Mouse (Mus musculus) E14TG2a.4 (cell line): ENCODE measurements around the gene Cacna1a.

Source experiments
- H3K27me3 ChIP-seq: 2 replicates; pipeline ENCODE4 v1.6.1; 2014; ENCODE audit warnings: low read length, control low read depth; ENCODE audit not compliant: insufficient read depth
- H3K36me3 ChIP-seq: 2 replicates; pipeline ENCODE4 v1.6.1; 2014; ENCODE audit warnings: low read length, control low read depth; ENCODE audit not compliant: insufficient read depth
- H3K4me1 ChIP-seq: replicated peaks from 2 replicates; pipeline ENCODE4 v1.6.1; 2014; ENCODE audit warnings: low read depth, low read length, control low read depth
- H3K4me3 ChIP-seq: replicated peaks from 2 replicates; pipeline ENCODE4 v1.5.1; 2014; ENCODE audit warnings: mild to moderate bottlenecking, low read length
- H3K9me3 ChIP-seq: 2 replicates; pipeline ENCODE4 v1.6.1; 2014; ENCODE audit warnings: low read length, control low read depth
- CTCF ChIP-seq: conservative IDR thresholded peaks from 2 replicates; pipeline ENCODE4 v1.5.1; 2014; ENCODE audit warnings: low read length
- NANOG ChIP-seq: IDR thresholded peaks from 2 replicates; pipeline ENCODE4 v1.6.1; 2014; ENCODE audit warnings: borderline replicate concordance, low read length, mixed read lengths
- POU5F1 ChIP-seq: IDR thresholded peaks from 2 replicates; pipeline ENCODE4 v1.6.1; 2014; ENCODE audit warnings: low read length, borderline replicate concordance

Gene Cacna1a

DNA sequence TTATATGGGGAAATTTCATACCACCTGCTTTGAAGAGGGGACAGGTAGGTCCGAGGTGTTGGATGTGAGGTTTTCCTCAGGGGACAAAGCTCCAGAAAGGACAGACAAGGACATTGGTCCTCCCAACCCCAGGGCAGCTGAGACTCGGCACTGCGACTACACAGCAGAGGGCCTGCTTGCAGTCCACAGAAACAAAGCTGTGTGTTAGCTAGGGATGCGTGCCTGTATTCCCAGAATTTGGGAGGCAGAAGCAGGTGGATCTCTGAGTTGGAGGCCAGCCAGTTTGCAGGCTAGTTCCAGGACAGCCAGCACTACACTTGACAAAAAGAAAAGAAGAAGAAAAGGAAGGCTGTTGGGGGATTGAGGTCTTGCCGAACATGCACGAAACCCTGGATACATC lies 130.5 kb downstream of the Cacna1a start:
- no peak for TF ChIP-seq CTCF
- no peak for TF ChIP-seq POU5F1
- no peak for TF ChIP-seq NANOG
- Histone ChIP-seq H3K27me3 (no peaks in the 10 kb centered on the region), H3K4me1 (peaks cover 24% of the 10 kb centered on the region), H3K9me3 (no peaks in the 10 kb centered on the region), H3K36me3 (peaks cover 26% of the 10 kb centered on the region), H3K4me3 (no peak overlapping the region)

DNA sequence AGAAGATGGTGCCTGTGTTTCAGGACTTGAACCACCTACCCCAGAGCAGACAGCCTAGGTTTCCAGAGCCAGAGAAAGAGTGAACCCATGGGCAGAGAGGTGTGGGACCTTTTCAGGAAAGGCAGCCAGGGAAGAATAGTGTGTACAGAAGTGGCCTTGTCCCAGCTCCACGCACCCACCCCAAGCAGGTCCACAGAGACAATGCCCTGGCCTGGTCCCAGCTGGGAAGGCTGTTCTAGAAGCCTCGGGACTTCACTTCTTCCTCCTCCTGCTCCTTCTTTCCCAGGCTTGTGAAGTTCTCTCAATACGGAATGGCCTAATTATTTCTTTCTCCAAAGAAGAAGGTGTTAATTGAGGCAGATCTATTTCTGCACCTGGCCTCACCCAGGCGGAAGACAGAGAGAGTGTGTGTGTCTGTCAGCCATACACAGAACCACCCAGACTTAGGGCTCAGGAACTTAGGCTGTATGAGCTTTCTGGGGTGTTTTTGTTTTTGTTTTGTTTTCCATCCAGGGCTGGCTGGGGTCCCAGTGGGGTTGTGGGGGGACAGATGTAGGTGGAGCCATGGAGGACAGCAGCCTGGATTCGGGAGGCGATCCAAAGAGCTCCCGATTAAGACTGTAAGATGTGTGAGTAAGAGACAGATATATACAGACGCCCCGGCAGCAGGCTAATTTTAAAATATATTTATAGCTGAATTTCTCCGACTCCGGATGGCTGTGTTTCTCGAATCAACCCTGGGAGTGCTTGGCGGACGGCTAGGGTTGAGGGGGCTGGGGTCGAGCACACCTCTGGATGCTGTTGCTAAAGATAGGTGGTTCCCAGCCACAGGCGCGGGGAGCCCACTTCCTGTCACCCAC lies 131.8 kb downstream of the Cacna1a start:
- H3K4me1 ChIP-seq, result peaks cover 24% of the 10 kb centered on the region
- no peaks in the 10 kb centered on the region for H3K9me3 ChIP-seq
- H3K4me3 ChIP-seq, result no peak overlapping the region
- TF ChIP-seq POU5F1 (no peak), CTCF (no peak), NANOG (no peak)
- no peaks in the 10 kb centered on the region for H3K27me3 ChIP-seq
- peaks cover 32% of the 10 kb centered on the region for H3K36me3 ChIP-seq

DNA sequence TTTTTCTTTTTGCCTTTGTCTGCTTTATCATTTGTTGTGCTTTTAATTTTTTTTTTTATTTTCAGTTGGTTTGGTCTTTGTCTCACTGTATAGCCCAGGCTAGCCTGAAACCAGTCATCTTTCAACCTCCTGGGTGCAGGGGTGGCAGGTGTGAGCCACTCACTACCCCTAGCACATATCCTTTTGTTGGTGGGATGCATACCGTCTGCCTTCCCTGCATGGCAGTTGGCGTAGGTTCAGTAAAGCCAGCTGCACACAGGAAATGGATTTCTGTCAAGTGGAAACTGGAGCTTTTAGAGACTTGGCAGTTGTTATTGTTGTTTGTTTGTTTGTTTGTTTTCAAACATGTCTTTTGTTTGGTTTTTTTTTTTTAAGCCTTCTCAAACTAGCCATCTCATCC lies 132.8 kb downstream of the Cacna1a start:
- peaks cover 33% of the 10 kb centered on the region for H3K36me3 ChIP-seq
- peaks cover 3% of the 10 kb centered on the region; the same call in 1 of the 2 replicates for H3K9me3 ChIP-seq
- H3K27me3 ChIP-seq, result no peaks in the 10 kb centered on the region
- peaks cover 24% of the 10 kb centered on the region for H3K4me1 ChIP-seq
- H3K4me3 ChIP-seq, result no peak overlapping the region
- no peak for TF ChIP-seq NANOG
- TF ChIP-seq CTCF, result no peak
- TF ChIP-seq POU5F1, result no peak

DNA sequence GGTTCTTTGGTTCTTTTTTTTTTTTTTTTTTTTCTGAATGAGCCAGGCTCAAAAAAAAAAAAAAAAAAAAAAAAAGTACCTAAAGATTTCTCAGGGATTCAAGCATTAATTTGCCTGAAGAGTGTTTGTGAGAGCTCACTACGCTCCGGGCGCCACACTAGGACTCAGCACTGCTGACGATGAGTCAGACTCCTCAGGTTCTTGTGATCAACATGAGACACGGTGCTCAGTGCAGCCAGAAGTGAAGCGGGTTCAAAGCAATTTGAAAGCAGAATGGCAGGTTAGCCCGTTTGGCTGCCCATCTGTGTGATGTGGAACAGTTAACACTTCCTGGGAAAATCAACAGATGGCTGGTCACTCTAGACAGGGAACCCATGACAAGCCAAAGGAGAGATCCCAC lies 139.8 kb downstream of the Cacna1a start:
- H3K27me3 ChIP-seq, result 0 out of 2 replicates have a peak, but pooled peaks cover 3% of the 10 kb centered on the region
- 0 out of 2 replicates have a peak, but pooled peaks cover under 1% of the 10 kb centered on the region for H3K4me1 ChIP-seq
- H3K9me3 ChIP-seq, result peaks cover 3% of the 10 kb centered on the region; the same call in 1 of the 2 replicates
- TF ChIP-seq POU5F1 (no peak), CTCF (no peak)
- peaks cover 47% of the 10 kb centered on the region for H3K36me3 ChIP-seq
- H3K4me3 ChIP-seq, result no peak overlapping the region

DNA sequence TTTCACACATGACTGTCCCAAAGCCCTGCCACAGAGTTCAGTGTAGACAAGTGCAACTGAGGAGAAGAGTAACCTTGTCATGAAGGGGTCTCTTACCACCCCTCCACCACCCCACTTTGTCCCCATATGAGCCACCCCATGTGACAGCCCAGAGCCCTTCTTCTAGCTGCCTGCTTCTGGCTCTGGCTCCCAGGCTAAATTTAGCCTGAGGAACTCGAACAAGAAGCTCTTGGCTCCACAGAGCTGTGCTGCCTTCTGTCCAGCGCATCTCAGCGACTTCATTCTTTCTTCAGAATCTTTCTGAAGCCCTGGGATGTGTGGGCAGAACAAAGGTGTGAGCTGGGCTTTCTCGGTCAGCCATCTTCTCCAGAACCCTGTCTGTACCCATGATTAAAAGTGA lies 141.3 kb downstream of the Cacna1a start:
- Histone ChIP-seq H3K27me3 (0 out of 2 replicates have a peak, but pooled peaks cover 3% of the 10 kb centered on the region), H3K4me3 (no peak overlapping the region), H3K4me1 (no peaks in the 10 kb centered on the region), H3K36me3 (peaks cover 46% of the 10 kb centered on the region), H3K9me3 (peaks cover 3% of the 10 kb centered on the region; the same call in 1 of the 2 replicates)
- TF ChIP-seq CTCF, result no peak
- no peak for TF ChIP-seq NANOG
- no peak for TF ChIP-seq POU5F1

DNA sequence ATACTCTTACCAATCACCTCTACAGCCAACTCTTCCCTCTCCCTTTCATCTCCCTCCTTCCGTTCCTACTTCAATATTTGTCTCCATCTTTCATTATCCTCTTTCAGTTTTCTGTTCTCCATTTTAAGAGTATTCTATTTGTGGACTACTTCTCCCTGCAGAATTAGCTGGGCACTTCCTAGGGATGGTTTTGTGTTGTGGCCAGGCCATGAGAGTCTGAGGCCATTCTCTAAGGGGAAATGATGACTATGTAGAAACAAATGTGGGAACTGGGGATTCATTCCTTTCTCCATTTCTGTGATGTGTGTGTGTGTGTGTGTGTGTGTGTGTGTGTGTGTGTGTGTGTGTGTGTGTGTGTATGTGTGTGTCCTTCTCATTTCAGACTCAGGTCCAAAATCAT lies 144.5 kb downstream of the Cacna1a start:
- Histone ChIP-seq H3K27me3 (0 out of 2 replicates have a peak, but pooled peaks cover 3% of the 10 kb centered on the region), H3K36me3 (peaks cover 58% of the 10 kb centered on the region), H3K4me3 (no peak overlapping the region), H3K4me1 (no peaks in the 10 kb centered on the region), H3K9me3 (no peaks in the 10 kb centered on the region)
- no peak for TF ChIP-seq CTCF
- no peak for TF ChIP-seq POU5F1
- no peak for TF ChIP-seq NANOG

DNA sequence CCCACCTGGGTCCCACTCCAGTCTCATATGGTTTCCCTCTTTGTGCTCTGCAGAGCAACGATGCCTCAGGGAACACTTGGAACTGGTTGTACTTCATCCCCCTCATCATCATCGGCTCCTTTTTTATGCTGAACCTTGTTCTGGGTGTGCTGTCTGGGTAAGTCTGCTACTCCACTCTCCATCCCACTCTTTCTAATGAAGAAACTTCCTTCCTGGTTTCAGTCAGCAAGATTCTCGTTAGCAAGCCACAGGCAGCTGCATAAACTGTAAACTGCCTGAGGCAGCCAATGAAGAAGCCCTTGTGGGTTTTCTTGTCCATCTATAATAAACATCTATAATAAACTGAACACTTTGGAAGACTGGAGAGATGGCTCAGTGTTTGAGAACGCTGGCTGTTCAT lies 145.1 kb downstream of the Cacna1a start:
- H3K27me3 ChIP-seq, result 0 out of 2 replicates have a peak, but pooled peaks cover 3% of the 10 kb centered on the region
- no peak for TF ChIP-seq NANOG
- no peak for TF ChIP-seq CTCF
- TF ChIP-seq POU5F1, result no peak
- no peaks in the 10 kb centered on the region for H3K9me3 ChIP-seq
- H3K36me3 ChIP-seq, result peaks cover 63% of the 10 kb centered on the region
- no peaks in the 10 kb centered on the region for H3K4me1 ChIP-seq
- H3K4me3 ChIP-seq, result no peak overlapping the region

DNA sequence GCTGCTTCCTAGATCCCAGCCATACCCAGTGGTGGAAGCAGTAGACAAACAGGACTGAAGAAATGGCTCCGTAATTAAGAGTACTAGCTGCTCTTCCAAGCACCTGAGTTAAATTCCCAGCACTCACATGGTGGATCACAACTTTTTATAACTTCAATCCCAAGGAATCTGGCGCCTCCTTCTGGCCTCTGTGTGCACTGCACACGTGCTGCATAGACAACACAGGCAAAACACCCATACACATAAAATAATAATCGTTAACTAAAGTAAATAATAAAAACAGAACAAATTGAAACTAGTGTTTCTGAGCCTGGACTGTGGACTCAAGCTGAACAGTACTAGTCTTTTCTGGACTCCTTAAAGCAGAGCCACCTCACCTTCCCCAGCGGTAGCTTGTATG lies 148.7 kb downstream of the Cacna1a start:
- H3K4me1 ChIP-seq, result peaks cover 16% of the 10 kb centered on the region
- peak; percentile 71 for TF ChIP-seq CTCF
- TF ChIP-seq POU5F1, result no peak
- TF ChIP-seq NANOG, result no peak
- peaks cover 48% of the 10 kb centered on the region for H3K36me3 ChIP-seq
- no peaks in the 10 kb centered on the region for H3K27me3 ChIP-seq
- H3K9me3 ChIP-seq, result no peaks in the 10 kb centered on the region
- no peak overlapping the region for H3K4me3 ChIP-seq

DNA sequence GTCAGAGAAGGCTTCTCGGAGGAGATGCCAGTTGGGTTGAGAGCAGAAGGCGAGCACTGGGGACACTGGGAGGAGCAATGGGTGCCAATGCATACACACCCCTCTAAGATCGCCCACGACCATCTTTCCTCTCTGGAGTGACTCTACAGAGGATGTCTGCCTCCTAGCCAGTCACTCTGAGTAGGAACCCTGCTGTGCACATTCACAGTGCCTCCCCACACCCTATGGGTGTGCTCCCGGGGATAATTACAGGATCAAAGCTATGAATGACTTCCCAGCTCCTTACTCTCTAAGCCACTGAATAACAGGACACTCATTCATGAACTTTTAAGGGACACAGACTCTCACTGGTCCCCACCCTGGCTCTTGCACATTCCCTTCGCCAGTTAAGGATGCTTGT lies 151.1 kb downstream of the Cacna1a start:
- Histone ChIP-seq H3K4me3 (no peak overlapping the region), H3K4me1 (peaks cover 23% of the 10 kb centered on the region), H3K9me3 (no peaks in the 10 kb centered on the region), H3K36me3 (peaks cover 37% of the 10 kb centered on the region), H3K27me3 (no peaks in the 10 kb centered on the region)
- TF ChIP-seq POU5F1 (no peak), NANOG (peak; percentile 49; the same call in 1 of the 2 replicates), CTCF (no peak)
